ENCODE assay signal across 14 mouse cellular contexts in the genomic region with DNA sequence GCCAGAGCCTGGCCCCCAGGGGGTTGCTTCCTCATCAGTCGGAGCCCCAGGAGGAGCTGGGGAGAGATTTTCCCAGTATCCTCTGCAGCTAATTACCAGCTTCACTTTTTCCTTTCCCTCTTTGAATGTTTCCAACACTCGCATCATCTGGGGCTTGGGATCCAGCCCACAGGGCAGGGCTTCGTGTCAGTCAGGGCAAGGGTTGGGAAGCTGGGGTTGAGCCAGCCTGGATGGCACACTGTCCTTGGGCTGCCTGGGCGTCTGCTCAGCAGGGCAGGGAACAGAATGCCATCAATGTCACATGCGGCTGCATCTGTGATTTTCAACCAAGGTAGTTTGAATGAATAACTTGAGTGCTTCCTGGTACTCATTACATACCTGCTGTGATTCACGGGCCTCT. TPM values are rescaled to one million over a fixed set of nuclear protein-coding genes. Genes with fewer than 3 reads are reported as not detected.
DNase-seq lines count a peak whose midpoint lies in the region; ATAC-seq and TF ChIP-seq lines count a peak whose summit lies in the region.
"Had no signal": no experiment of that assay in that cellular context is flagged by ENCODE, and none has a peak within 500 bp of the region (broad histone marks: within the 10 kb centered on the region; RNA-seq: fewer than 3 reads in every experiment).

No protein-coding gene starts in this region.

- H3K4me1 ChIP-seq in kidney, adult 2 months (ENCODE audit: control insufficient read depth, insufficient read depth, low read length): peaks cover 13% of the 10 kb centered on the region
- peaks cover 31% of the 10 kb centered on the region for H3K4me1 ChIP-seq in kidney, embryonic 16.5 days (ENCODE audit: insufficient read depth, low read length)

- no peak for TF ChIP-seq POLR2A in kidney, adult 2 months (IDR thresholded peaks at IDR 0.05; ENCODE audit: low read depth, low read length)

- no peak overlapping the region for H3K4me2 ChIP-seq in kidney, embryonic 16.5 days (replicated peaks; ENCODE audit: low read depth, low read length)
- H3K4me2 ChIP-seq: limb, embryonic 13.5 days; lung, embryonic 15.5 days had no signal

- H3K27ac ChIP-seq in kidney, adult 2 months (ENCODE audit: insufficient read depth, low read depth, low read length): no peak overlapping the region
- H3K27ac ChIP-seq in kidney, embryonic 16.5 days (ENCODE audit: low read length): no peak overlapping the region
- H3K27ac ChIP-seq: limb, embryonic 13.5 days; lung, embryonic 15.5 days had no signal

- DNase-seq in cerebellum, postnatal 10 days: peak; percentile 58 to 78
- DNase-seq in cerebellum, adult 8-10 months: no peak
- DNase-seq in kidney, adult 2 months: peak; percentile 88
- peak; percentile 56 for DNase-seq in adipocyte (ENCODE audit: low spot score)
- DNase-seq in kidney, postnatal 14 days: peak; percentile 51
- no peak for DNase-seq in embryo, embryonic 10.5 days (ENCODE audit: low spot score)
- no peak for DNase-seq in natural killer cell, adult 2 months (ENCODE audit: low spot score in 2 of 2)
- DNase-seq: B cell, adult 2 months; embryo, embryonic 11 days; midbrain, embryonic 14.5 days had no signal

- no peak overlapping the region for H3K9ac ChIP-seq in kidney, embryonic 16.5 days (replicated peaks; ENCODE audit: low read length)
- H3K9ac ChIP-seq: limb, embryonic 13.5 days; lung, embryonic 15.5 days had no signal

- H3K4me3 ChIP-seq in kidney, adult 2 months (ENCODE audit: insufficient read depth, low read depth, low read length): no peak overlapping the region
- H3K4me3 ChIP-seq in kidney, embryonic 16.5 days (ENCODE audit: low read length): no peak overlapping the region
- H3K4me3 ChIP-seq: limb, embryonic 13.5 days; lung, embryonic 15.5 days had no signal

- no peaks in the 10 kb centered on the region for H3K9me3 ChIP-seq in kidney, embryonic 16.5 days (ENCODE audit: low read length)
- H3K9me3 ChIP-seq: limb, embryonic 13.5 days; lung, embryonic 15.5 days had no signal

- no peaks in the 10 kb centered on the region for H3K36me3 ChIP-seq in kidney, adult 2 months (ENCODE audit: control insufficient read depth, insufficient read depth, low read length)
- no peaks in the 10 kb centered on the region for H3K36me3 ChIP-seq in kidney, embryonic 16.5 days (ENCODE audit: insufficient read depth, low read length)
- H3K36me3 ChIP-seq: limb, embryonic 13.5 days; lung, embryonic 15.5 days had no signal

- no peak for ATAC-seq in kidney, embryonic 16.5 days (ENCODE audit: low FRiP score, low TSS enrichment)
- ATAC-seq: intestine, postnatal 0 days had no signal

- TF ChIP-seq CTCF in kidney, adult 2 months (conservative IDR thresholded peaks at IDR 0.05; ENCODE audit: insufficient read depth, insufficient read length, low read depth, low read length): no peak

- H3K27me3 ChIP-seq in kidney, adult 2 months (replicated peaks; ENCODE audit: control insufficient read depth, insufficient read depth, low read length): no peaks in the 10 kb centered on the region
- H3K27me3 ChIP-seq in kidney, embryonic 16.5 days (ENCODE audit: insufficient read depth, low read length): peaks cover 14% of the 10 kb centered on the region

- WGBS in kidney, adult 2 months: 53% methylated on average over 6 of the region's 6 CpGs
- 59% methylated on average over 6 of the region's 6 CpGs for WGBS in kidney, embryonic 16.5 days

RNA-seq across cellular contexts. Expression of a gene that starts 52.4 kb away (rescaled TPM):
- 47.2 and 50.9 TPM in 2 replicates for polyA plus RNA-seq in kidney, adult 2 months (2012; rRNA removed)
- 26.0 and 30.8 TPM in 2 replicates for polyA plus RNA-seq in kidney, embryonic 16.5 days (2015; fragmentation: Nextera tagmentation; extraction: Ambion mirVana)

Comparison
In these comparisons a context has a peak if more than half of its experiments do, and no peak if none do; other contexts are left out.
1. DNase-seq: peak in cerebellum, postnatal 10 days (2 of 2), kidney, adult 2 months (single experiment), adipocyte (single experiment) and kidney, postnatal 14 days (single experiment); none in cerebellum, adult 8-10 months (single experiment), embryo, embryonic 10.5 days (single experiment) and natural killer cell, adult 2 months (0 of 2).